Mouse (Mus musculus) 3T3-L1 (cell line): ENCODE measurements around the gene Myl3.
A peak's percentile ranks its signal among the peaks of the same experiment; 100 is the strongest.

ENCODE experiments used
- DNase-seq: peaks from one replicate; pipeline ENCODE4 v3.0.0-alpha.2; 2015; ENCODE audit warnings: low read depth, low spot score

The Myl3 gene

GRCm38 (mm10) chr9:110760886-110761285, 19.2 kb downstream of the Myl3 start:
- DNase-seq, result no peak

- DNase-seq, result no peak
These were observed 21.1 kb downstream of the Myl3 start for GRCm38 (mm10) chr9:110762763-110763162.

DNA sequence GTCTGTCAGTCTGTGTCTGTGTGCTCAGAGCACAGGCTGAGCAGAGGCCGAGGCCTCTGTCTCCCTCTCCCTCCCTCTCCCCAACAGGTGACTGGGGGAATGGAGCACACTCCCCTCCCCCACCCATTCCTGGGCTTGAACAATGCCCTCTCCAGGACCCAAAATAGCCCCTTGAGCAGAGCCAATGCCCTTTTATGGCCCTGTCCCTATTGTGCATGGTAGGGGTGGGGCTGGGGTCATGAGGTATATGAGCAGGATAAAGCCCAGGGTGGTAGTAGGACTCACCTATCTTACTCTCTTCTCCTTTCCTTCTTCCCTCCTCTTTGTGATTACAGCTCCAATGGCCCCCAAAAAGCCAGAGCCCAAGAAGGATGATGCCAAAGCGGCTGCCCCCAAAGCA, 21.7 kb downstream of the Myl3 start:
- DNase-seq, result no peak

DNA sequence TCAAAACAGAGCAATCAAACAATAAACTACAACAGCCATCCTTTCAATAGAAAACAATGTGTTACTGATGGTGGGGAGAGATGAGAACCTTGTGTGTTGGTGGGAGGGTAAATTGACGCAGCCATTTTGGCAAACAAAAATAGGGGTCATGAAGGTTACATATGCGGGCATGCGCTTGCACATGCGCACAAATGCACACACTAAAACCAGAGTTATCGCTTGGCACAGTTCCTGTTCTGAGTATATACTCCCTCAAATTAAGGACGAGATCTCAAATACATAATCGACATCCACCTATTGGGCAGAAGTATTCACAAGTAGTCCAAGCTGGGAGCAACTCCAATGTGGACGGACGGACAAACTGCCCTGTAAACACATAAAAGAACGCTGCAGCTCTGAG, 30.7 kb downstream of the Myl3 start:
- DNase-seq, result no peak

- no peak for DNase-seq
These were observed 33.0 kb downstream of the Myl3 start for GRCm38 (mm10) chr9:110774403-110775268.

- no peak for DNase-seq
These were observed 33.8 kb downstream of the Myl3 start for GRCm38 (mm10) chr9:110775269-110776022.

DNA sequence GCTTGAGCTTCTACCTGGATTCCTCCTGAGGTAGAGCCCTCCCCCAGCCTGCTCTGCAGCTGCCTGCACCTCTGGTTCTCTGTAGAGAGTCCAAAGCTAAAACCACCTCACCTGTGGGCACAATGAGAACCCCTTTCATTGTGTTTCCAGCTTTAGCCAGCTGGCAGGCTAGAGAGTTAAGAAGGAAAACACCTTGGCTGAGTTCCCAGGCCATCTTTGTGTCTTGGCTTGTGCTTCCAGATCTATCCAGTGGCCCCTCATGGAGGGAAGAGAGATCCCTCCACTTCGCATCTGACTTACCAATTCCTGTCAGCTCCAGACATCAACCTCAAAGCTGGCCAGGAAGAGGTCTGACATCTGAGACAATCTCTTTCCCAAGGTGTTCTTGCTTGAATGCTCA, 36.4 kb downstream of the Myl3 start:
- no peak for DNase-seq

- peak; percentile 23 for DNase-seq
These were observed 36.9 kb downstream of the Myl3 start for GRCm38 (mm10) chr9:110778559-110778958.

- peak; percentile 61 for DNase-seq
These were observed 37.7 kb downstream of the Myl3 start for GRCm38 (mm10) chr9:110779242-110779913.

DNA sequence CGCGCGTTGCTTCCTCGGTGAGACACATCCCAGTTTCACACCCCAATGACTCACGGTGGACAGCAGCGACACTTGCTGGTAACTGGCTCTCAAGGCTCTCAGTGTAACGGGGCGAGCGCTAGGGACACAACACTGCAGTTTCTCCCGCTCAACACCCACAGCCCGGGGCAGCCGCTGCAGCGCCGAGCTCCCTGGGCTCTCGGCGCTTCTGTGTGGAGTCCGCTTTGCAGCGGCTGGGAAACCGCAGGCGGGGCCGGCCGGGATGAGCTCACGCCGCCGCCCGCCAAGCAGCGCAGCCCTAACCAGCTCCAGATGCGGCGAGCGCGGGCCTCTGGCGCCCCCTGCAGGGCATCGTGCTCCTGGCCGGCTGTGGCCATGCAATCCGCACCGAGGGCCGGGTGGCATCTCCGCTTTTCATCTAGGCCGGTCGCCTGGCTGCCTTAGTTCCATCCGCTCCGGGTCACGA, 39.6 kb downstream of the Myl3 start:
- DNase-seq, result peak; percentile 87

GRCm38 (mm10) chr9:110781731-110782130, 40.1 kb downstream of the Myl3 start:
- peak; percentile 91 for DNase-seq

DNA sequence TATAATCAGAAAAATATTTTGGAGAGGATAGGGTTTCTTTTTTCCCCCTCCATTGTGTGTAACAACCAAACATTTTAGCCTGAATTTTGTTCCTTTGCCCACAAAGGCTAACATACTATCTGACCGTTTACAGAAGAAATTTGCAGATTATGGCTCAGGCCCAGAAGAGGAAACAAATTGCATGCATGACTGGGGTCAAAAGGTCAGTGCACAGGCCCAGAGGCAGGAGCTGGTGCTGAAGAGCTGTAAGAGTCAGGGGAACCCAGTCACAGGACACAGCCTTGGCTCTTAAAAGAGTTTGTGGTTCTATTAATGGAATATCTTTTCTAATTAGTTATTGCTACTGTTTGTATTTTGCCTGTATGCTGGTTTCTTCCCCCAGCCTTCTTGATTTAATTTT, 42.0 kb downstream of the Myl3 start:
- peak; percentile 23 for DNase-seq

- no peak for DNase-seq
These were observed 46.5 kb downstream of the Myl3 start for GRCm38 (mm10) chr9:110788169-110788568.

- peak; percentile 72 for DNase-seq
These were observed 48.8 kb downstream of the Myl3 start for GRCm38 (mm10) chr9:110790462-110790861.

- no peak for DNase-seq
These were observed 55.4 kb downstream of the Myl3 start for GRCm38 (mm10) chr9:110797013-110797412.

GRCm38 (mm10) chr9:110797866-110798265, 56.2 kb downstream of the Myl3 start, which contains the start of gene Prss42:
TSS of gene Prss42 (plus strand) at chr9:110798166.
- DNase-seq, result no peak

DNA sequence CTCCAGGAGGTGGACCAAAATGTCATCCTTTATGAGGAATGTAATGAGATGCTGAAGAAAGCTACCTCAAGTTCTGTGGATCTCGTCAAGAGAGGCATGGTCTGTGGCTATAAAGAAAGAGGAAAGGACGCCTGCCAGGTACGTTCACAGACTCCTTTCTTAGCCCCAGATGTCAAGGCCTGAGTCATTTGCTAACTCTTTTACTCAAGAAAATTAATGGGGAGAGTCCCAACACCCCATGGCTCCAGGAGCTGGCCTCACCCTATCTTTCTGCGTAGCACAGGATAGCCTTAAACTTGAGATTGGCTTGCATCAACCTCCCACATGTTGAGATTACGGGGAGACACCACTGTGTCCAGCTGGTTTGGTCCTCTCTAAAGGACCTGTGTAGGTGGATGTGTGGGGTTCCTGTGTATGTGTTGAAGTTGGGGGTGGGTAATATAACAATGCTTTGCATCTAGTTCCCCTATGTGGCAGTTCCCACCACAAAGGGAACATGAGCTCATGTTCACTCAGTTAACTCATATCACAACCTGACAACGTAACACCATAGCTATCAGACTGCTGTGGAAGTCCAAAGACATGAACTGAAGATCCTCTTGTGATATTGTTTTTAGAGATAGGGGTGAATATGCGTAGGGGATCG, 59.3 kb downstream of the Myl3 start:
- DNase-seq, result no peak

DNA sequence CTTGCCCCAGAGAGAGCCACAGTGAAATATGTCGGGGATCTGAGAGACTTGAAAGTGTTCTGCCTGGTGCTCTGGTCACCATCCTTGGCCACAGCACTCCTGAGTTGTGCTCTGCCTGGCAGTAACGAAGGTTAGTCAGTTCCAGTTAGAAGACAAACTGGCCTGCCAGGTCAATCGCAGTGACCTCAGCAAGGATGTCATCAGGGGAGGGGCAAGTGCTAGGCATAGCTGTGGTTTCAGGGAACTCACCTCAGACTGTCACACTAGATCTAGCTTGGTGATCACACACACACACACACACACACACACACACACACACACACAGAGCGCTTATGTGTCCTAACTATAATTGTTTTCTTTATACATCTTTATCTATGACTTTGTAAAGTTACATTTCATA, 61.6 kb downstream of the Myl3 start:
- no peak for DNase-seq

DNA sequence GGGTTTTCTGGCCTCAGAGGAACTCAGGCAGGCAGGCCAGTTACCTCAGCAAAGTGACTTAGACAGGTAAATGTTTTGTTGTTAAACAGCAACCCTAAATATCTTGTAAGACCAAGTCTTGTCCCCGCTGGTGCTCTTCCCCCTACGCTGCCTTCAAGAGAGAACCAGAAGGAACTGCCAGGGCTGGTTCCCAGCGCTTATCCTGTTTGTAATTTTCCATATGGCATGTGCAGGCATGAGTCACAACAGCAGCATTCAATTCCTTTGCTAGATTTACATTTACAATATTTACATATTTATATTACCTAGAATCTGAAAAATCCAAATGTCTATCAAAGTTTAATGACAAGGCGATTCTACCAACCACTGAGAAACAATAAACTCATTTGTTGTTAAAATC, 68.4 kb downstream of the Myl3 start:
- DNase-seq, result peak; percentile 61

DNA sequence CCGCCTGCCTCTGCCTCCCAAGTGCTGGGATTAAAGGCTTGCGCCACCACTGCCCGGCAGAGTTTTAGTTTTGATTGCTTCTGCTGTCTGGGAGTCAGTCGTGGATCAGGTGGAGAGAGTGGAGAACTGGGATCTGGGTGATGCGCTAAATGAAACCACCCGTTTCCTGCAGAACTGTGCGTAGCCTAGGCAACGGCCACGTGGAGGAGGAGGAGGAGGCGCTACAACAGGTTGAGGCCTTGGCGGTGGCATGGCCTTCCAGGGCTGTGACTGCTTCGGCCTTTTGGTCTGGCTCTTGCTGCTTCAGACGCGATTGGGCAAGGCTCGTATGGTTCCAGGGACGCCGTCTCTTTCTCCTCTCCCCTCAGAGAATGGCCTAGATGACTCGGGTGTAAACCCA, 72.1 kb downstream of the Myl3 start, which contains the start of gene Prss44:
Prss44 (plus strand) TSS at position 206 of the 400 bp plus-strand sequence.
- no peak for DNase-seq
